Mouse (Mus musculus): ENCODE data around the gene Olfr1137.

- TF ChIP-seq CTCF (IDR thresholded peaks at IDR 0.05; ENCODE audit: low read depth) (no peak), EP300 (IDR thresholded peaks at IDR 0.05; ENCODE audit: low read depth) (no peak)
Observed at GRCm38 (mm10) chr2:87753891-87754290, 40.9 kb upstream of the Olfr1137 start, which contains the start of gene Olfr1141.
